Mouse (Mus musculus) heart, embryonic 10.5 days (tissue): ENCODE data around the gene Lrguk. TPM values are rescaled to one million over a fixed set of nuclear protein-coding genes. Genes with fewer than 3 reads are reported as not detected.

Source experiments
- DNase-seq: peaks from one replicate; pipeline ENCODE4 v3.0.0-alpha.2; 2017; ENCODE audit warnings: low spot score
- H3K27ac ChIP-seq: fragments of 300-500 bp; sonication (generic); 2 replicates; pipeline ENCODE4 v1.5.1; 2016; ENCODE audit warnings: mild to moderate bottlenecking
- H3K27me3 ChIP-seq: fragments of 300-500 bp; sonication (generic); 2 replicates; pipeline ENCODE4 v1.6.1; 2016; ENCODE audit warnings: mild to moderate bottlenecking; ENCODE audit not compliant: poor library complexity, insufficient read depth, severe bottlenecking
- H3K36me3 ChIP-seq: fragments of 300-500 bp; sonication (generic); 2 replicates; pipeline ENCODE4 v1.6.1; 2016; ENCODE audit warnings: mild to moderate bottlenecking, moderate library complexity
- H3K4me1 ChIP-seq: fragments of 300-500 bp; sonication (generic); 2 replicates; pipeline ENCODE4 v1.6.1; 2016; ENCODE audit warnings: mild to moderate bottlenecking
- H3K4me3 ChIP-seq: fragments of 300-500 bp; sonication (generic); 2 replicates; pipeline ENCODE4 v1.5.1; 2016; ENCODE audit warnings: mild to moderate bottlenecking, moderate library complexity
- H3K9me3 ChIP-seq: fragments of 300-500 bp; sonication (generic); 2 replicates; pipeline ENCODE4 v1.6.1; 2016; ENCODE audit warnings: mild to moderate bottlenecking, moderate library complexity
- WGBS: fragments of 180-500 bp; shearing (Covaris S2); methylation state at CpG from one replicate; pipeline ENCODE4 v1.1.7; 2016; 5-methylcytosine and 5-hydroxymethylcytosine counted together
- polyA plus RNA-seq: library from polyadenylated mRNA; unstranded; fragments of >200 nt; fragmentation: Nextera tagmentation; extraction: Ambion mirVana; gene quantifications from 2 replicates; pipeline ENCODE4 v1.2.1, GENCODE M21; 2016

Gene Lrguk
- polyA plus RNA-seq, 1 experiment from 2014 or later = 0.88 TPM

GRCm38 (mm10) chr6:34034577-34035461, 5.6 kb downstream of the Lrguk start:
- Histone ChIP-seq H3K27me3 (no peaks in the 10 kb centered on the region), H3K36me3 (no peaks in the 10 kb centered on the region), H3K4me1 (peaks cover 22% of the 10 kb centered on the region), H3K4me3 (0 out of 2 replicates have a peak overlapping the region, but pooled peaks have one; percentile 17), H3K9me3 (no peaks in the 10 kb centered on the region), H3K27ac (0 out of 2 replicates have a peak overlapping the region, but pooled peaks have one; percentile 25)
- WGBS = 23% methylated on average over 15 of the region's 15 CpGs
- DNase-seq = no peak

GRCm38 (mm10) chr6:34040624-34041235, 11.5 kb downstream of the Lrguk start:
- Histone ChIP-seq H3K4me1 (peaks cover 24% of the 10 kb centered on the region), H3K36me3 (no peaks in the 10 kb centered on the region), H3K27ac (no peak overlapping the region), H3K4me3 (no peak overlapping the region), H3K9me3 (no peaks in the 10 kb centered on the region), H3K27me3 (no peaks in the 10 kb centered on the region)
- no peak for DNase-seq
- 42% methylated on average over 12 of the region's 12 CpGs for WGBS

- Histone ChIP-seq H3K9me3 (no peaks in the 10 kb centered on the region), H3K36me3 (no peaks in the 10 kb centered on the region), H3K4me3 (no peak overlapping the region), H3K4me1 (peaks cover 26% of the 10 kb centered on the region), H3K27me3 (no peaks in the 10 kb centered on the region), H3K27ac (no peak overlapping the region)
- no peak for DNase-seq
- 83% methylated on average over 11 of the region's 11 CpGs for WGBS
Measured at GRCm38 (mm10) chr6:34041589-34042280, 12.5 kb downstream of the Lrguk start.

- peak overlapping the region; percentile 25; the same call in 1 of the 2 replicates for H3K27ac ChIP-seq
- H3K9me3 ChIP-seq = no peaks in the 10 kb centered on the region
- no peak overlapping the region for H3K4me3 ChIP-seq
- no peaks in the 10 kb centered on the region for H3K36me3 ChIP-seq
- H3K27me3 ChIP-seq = no peaks in the 10 kb centered on the region
- no peak for DNase-seq
- peaks cover 39% of the 10 kb centered on the region for H3K4me1 ChIP-seq
- 48% methylated on average over 12 of the region's 12 CpGs for WGBS
Measured at GRCm38 (mm10) chr6:34044228-34044811, 15.1 kb downstream of the Lrguk start.

GRCm38 (mm10) chr6:34044846-34045540, 15.7 kb downstream of the Lrguk start:
- Histone ChIP-seq H3K9me3 (no peaks in the 10 kb centered on the region), H3K27ac (peak overlapping the region; percentile 25; the same call in 1 of the 2 replicates), H3K4me3 (no peak overlapping the region), H3K36me3 (no peaks in the 10 kb centered on the region), H3K4me1 (peaks cover 44% of the 10 kb centered on the region), H3K27me3 (no peaks in the 10 kb centered on the region)
- WGBS = 84% methylated on average over 9 of the region's 9 CpGs
- no peak for DNase-seq

- peaks cover 37% of the 10 kb centered on the region for H3K4me1 ChIP-seq
- H3K27ac ChIP-seq = peak overlapping the region; percentile 42; the same call in 1 of the 2 replicates
- H3K27me3 ChIP-seq = no peaks in the 10 kb centered on the region
- H3K4me3 ChIP-seq = no peak overlapping the region
- no peaks in the 10 kb centered on the region for H3K9me3 ChIP-seq
- DNase-seq = no peak
- WGBS = 76% methylated on average over 11 of the region's 11 CpGs
- H3K36me3 ChIP-seq = no peaks in the 10 kb centered on the region
Measured at GRCm38 (mm10) chr6:34046551-34047186, 17.4 kb downstream of the Lrguk start.

GRCm38 (mm10) chr6:34049433-34049832, 20.2 kb downstream of the Lrguk start:
- H3K36me3 ChIP-seq = no peaks in the 10 kb centered on the region
- no peak overlapping the region for H3K27ac ChIP-seq
- WGBS = 57% methylated on average over 2 of the region's 2 CpGs
- H3K27me3 ChIP-seq = no peaks in the 10 kb centered on the region
- no peak overlapping the region for H3K4me3 ChIP-seq
- H3K4me1 ChIP-seq = peaks cover 32% of the 10 kb centered on the region
- no peak for DNase-seq
- H3K9me3 ChIP-seq = no peaks in the 10 kb centered on the region

- Histone ChIP-seq H3K27ac (no peak overlapping the region), H3K27me3 (no peaks in the 10 kb centered on the region), H3K4me3 (no peak overlapping the region), H3K4me1 (no peaks in the 10 kb centered on the region), H3K9me3 (no peaks in the 10 kb centered on the region), H3K36me3 (no peaks in the 10 kb centered on the region)
- 92% methylated on average over 6 of the region's 6 CpGs for WGBS
- no peak for DNase-seq
Measured at GRCm38 (mm10) chr6:34059741-34060140, 30.5 kb downstream of the Lrguk start.

GRCm38 (mm10) chr6:34066790-34067189, 37.5 kb downstream of the Lrguk start:
- no peak overlapping the region for H3K4me3 ChIP-seq
- H3K27ac ChIP-seq = no peak overlapping the region
- no peak for DNase-seq
- no peaks in the 10 kb centered on the region for H3K27me3 ChIP-seq
- H3K36me3 ChIP-seq = no peaks in the 10 kb centered on the region
- WGBS = 82% methylated on average over 7 of the region's 7 CpGs
- H3K9me3 ChIP-seq = no peaks in the 10 kb centered on the region
- peaks cover 10% of the 10 kb centered on the region; the same call in 1 of the 2 replicates for H3K4me1 ChIP-seq

- WGBS = 88% methylated on average over 8 of the region's 8 CpGs
- Histone ChIP-seq H3K27ac (no peak overlapping the region), H3K27me3 (no peaks in the 10 kb centered on the region), H3K4me3 (no peak overlapping the region), H3K4me1 (peaks cover 15% of the 10 kb centered on the region; the same call in 1 of the 2 replicates), H3K36me3 (no peaks in the 10 kb centered on the region), H3K9me3 (no peaks in the 10 kb centered on the region)
- DNase-seq = no peak
Measured at GRCm38 (mm10) chr6:34067271-34067670, 38.0 kb downstream of the Lrguk start.

GRCm38 (mm10) chr6:34071936-34072335, 42.7 kb downstream of the Lrguk start:
- no peak for DNase-seq
- 31% methylated on average over 5 of the region's 5 CpGs for WGBS
- no peaks in the 10 kb centered on the region for H3K27me3 ChIP-seq
- no peaks in the 10 kb centered on the region for H3K9me3 ChIP-seq
- H3K27ac ChIP-seq = no peak overlapping the region
- H3K4me1 ChIP-seq = peaks cover 13% of the 10 kb centered on the region
- no peaks in the 10 kb centered on the region for H3K36me3 ChIP-seq
- H3K4me3 ChIP-seq = no peak overlapping the region
